Mouse (Mus musculus): Measurements from ENCODE around the gene Ensa.
"Not testable (repeated sequence)": the region's sequence is repeated elsewhere in the genome, so short reads cannot be mapped to it uniquely, and the experiment has no call there.

Ensa gene

GRCm38 (mm10) chr3:95663969-95664608 lies 39.3 kb downstream of the Ensa start:
- DNase-seq, result no peak

GRCm38 (mm10) chr3:95664940-95665352 lies 40.2 kb downstream of the Ensa start:
- DNase-seq, result no peak

- DNase-seq, result no peak
These were observed 41.5 kb downstream of the Ensa start for GRCm38 (mm10) chr3:95666124-95666844.

GRCm38 (mm10) chr3:95667521-95667920 lies 42.7 kb downstream of the Ensa start:
- DNase-seq, result no peak

GRCm38 (mm10) chr3:95668026-95668425 lies 43.2 kb downstream of the Ensa start:
- DNase-seq, result no peak

DNA sequence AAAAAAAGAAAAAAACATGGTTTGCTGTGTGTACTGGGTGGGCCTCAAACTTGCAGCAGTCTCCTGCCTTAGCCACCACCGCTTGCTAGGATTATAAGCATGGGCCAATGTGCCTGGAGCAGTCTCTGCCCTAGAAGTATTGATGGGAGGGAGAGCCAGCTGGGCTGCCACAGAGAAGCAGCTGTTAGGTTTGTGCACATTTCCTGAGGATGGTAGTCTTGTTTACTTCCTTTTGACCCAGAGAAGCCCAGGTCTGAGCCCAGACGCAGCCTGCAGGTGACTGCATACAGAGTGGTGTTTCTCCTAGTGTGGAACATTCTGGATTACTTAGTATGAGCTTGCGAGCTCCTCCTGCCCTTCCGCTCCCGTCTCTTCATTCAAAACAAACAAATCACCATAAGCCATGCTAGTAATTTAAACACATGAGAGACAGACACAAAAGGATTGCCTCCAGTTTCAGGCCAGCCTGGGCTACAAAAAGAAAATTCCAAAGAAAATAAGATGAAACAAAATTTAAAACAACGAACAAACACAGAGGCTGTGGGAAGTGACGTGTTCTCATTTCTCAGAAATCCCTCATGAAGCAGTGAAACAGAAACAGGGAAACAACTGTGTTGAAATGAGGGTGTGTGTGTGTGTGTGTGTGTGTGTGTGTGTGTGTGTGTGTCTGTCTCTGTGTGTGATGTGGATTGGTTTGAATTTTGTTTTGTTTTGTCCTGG lies 44.0 kb downstream of the Ensa start:
- DNase-seq, result no peak

DNA sequence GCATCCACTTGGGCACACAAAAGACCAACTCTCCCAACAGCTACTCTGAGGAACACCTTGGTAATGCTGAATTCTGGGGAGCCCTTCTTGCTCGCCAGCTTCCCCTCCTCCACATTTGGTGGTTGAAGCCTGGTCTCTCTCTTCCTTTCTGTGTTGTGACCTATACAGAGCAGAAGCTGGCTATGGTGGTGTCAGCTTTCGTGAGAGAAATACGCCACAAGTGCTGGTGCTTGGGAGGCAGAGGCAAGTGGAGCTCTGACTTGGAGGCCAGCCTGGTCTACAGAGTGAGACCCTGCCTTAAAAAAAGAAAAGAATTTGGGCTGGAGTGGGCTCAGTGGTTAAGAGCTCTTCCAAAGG lies 44.5 kb downstream of the Ensa start:
- DNase-seq, result no peak

- not testable (repeated sequence) for DNase-seq
These were observed 45.6 kb downstream of the Ensa start for GRCm38 (mm10) chr3:95670419-95670818.

GRCm38 (mm10) chr3:95671201-95671600 lies 46.4 kb downstream of the Ensa start:
- no peak for DNase-seq

GRCm38 (mm10) chr3:95672461-95672860 lies 47.7 kb downstream of the Ensa start:
- DNase-seq, result no peak

- DNase-seq, result no peak
These were observed 48.3 kb downstream of the Ensa start for GRCm38 (mm10) chr3:95672861-95673706.

DNA sequence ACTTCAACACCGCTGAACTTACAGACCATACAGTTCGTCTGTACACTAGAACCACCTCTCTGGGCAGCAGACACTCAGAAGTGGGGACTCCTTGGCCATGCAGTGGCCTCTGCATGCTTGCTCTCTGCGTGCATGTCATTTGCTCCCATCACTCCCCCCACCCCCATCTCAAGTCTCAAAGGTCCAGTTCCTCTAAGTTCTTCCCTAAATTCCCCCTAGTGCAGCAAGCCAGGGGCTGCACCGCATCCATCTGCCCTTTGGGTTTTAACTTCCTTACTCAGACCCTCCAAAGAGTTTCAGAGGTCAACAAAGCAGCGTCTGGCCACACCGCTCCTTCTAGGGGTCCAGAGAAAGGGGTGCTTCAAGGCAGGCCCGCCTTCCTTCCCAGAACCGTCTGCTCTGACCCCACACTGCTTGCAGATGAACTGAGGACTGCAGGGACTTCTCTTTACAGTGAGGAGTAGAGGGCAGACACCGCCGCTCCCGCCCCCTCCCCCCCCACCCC lies 49.0 kb downstream of the Ensa start:
- no peak for DNase-seq

DNA sequence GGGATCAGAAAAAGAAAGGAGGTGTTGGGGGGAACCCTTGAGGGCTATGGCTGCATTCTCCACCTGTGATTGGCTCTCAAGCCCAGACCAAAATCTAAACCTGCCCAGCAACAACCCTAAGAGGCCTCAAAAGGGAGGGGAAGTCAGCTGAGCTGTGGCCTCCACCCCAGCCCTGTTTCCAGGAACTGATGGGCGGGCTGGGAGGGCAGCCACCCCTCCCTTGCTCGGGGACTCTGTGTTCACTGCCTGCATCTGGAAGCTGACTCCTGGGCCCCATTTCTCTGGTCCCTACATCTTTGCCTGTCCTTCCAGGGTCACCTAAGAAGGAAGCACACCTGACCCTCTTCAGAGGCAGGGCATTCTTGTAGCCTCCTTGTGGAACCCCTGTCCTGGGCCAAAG lies 49.4 kb downstream of the Ensa start:
- no peak for DNase-seq

GRCm38 (mm10) chr3:95674812-95675211 lies 50.0 kb downstream of the Ensa start:
- no peak for DNase-seq

GRCm38 (mm10) chr3:95675301-95676092 lies 50.7 kb downstream of the Ensa start:
- DNase-seq, result peak; percentile 62

GRCm38 (mm10) chr3:95676745-95677419 lies 52.1 kb downstream of the Ensa start:
- peak; percentile 55 for DNase-seq

GRCm38 (mm10) chr3:95677420-95678090 lies 52.8 kb downstream of the Ensa start:
- no peak for DNase-seq

DNA sequence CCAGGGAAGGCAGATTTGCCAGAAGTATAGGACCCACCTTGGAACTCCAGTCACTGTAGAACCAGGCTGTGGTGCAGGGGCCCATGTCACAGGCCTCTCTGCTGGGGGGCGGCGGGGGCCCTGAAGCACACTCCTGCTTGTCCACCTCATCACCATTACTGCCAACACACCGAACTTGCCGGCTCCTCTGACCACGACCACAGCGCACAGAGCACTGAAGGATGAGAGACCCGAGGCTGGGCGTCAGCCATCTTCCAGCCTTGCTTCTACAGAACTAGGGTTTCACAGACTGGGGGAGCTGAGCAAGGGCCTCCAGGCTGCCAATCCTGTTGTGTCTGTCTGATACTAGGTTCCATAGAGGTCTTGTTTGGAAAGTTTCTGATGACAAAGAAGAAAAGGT lies 54.8 kb downstream of the Ensa start:
- DNase-seq, result no peak

DNA sequence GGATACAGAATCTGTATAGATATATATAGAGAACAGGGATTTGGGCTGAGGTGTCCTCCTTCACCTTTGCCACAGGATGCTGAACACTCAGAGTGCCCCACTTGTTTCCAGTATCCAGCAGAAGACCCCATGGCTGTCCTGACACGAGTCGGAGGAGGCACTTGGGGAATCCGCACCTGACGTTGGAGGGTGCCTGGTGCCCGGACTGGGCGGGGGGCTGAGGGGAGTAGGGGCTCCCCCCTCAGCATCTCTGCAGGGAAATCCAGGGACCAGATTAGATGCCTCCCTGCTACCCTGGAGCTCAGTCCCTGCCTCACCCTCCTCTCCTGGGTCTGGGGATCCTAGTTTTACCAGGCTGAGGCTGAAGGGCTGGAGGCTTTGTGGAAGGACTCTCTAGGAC lies 55.9 kb downstream of the Ensa start:
- no peak for DNase-seq

DNA sequence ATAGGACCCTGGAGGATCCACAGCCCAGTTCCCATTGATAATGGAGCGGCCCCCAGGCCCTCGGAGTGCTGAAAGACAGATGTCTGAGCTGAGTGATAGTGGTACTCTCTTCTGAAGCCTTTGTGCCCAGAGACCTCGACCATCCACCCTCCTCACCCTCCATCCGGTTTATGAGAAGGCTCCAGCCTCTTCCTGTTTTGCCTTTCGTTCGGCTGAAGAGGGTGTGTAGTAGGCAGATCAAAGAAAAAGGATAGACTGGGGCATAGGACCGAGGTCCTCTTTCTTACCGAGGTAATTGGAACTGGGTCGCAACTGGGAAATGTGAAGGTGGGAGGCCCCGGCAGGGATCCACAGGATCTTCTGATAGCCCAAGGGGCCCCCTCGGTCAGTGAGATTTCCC lies 56.6 kb downstream of the Ensa start:
- DNase-seq, result no peak

Measured in right cerebral cortex, postnatal 14 days (tissue).